Mouse (Mus musculus) liver, embryonic 16.5 days (tissue): ENCODE results near the gene Tdrd12. TPM values are rescaled to one million over a fixed set of nuclear protein-coding genes. Genes with fewer than 3 reads are reported as not detected.

ENCODE experiments used
- ATAC-seq: fragments of 200-750 bp; cut with Nextera tagmentation; 2 replicates; pipeline ENCODE4 v1.8.0; 2017; ENCODE audit warnings: low read depth, mild to moderate bottlenecking, moderate number of reproducible peaks, moderate library complexity
- H3K27ac ChIP-seq: fragments of 300-500 bp; sonication (generic); 2 replicates; pipeline ENCODE4 v1.5.1; 2014; ENCODE audit warnings: mild to moderate bottlenecking, low read length
- H3K27me3 ChIP-seq: fragments of 300-500 bp; sonication (generic); 2 replicates; pipeline ENCODE4 v1.6.1; 2014; ENCODE audit warnings: low read depth, low read length, mixed read lengths; ENCODE audit not compliant: control insufficient read depth, insufficient read depth
- H3K36me3 ChIP-seq: fragments of 300-500 bp; sonication (generic); 2 replicates; pipeline ENCODE4 v1.6.1; 2014; ENCODE audit warnings: mild to moderate bottlenecking; ENCODE audit not compliant: control insufficient read depth, insufficient read depth
- H3K4me1 ChIP-seq: fragments of 300-500 bp; sonication (generic); 2 replicates; pipeline ENCODE4 v1.6.1; 2014; ENCODE audit warnings: low read depth, low read length, mixed read lengths; ENCODE audit not compliant: control insufficient read depth
- H3K4me2 ChIP-seq: fragments of 300-500 bp; sonication (generic); 2 replicates; pipeline ENCODE4 v1.6.1; 2014; ENCODE audit warnings: low read depth, low read length, mixed read lengths
- H3K4me3 ChIP-seq: fragments of 300-500 bp; sonication (generic); 2 replicates; pipeline ENCODE4 v1.5.1; 2014; ENCODE audit warnings: low read depth, mild to moderate bottlenecking, low read length
- H3K9ac ChIP-seq: fragments of 300-500 bp; sonication (generic); 2 replicates; pipeline ENCODE4 v1.6.1; 2014; ENCODE audit warnings: low read depth, low read length
- H3K9me3 ChIP-seq: fragments of 300-500 bp; sonication (generic); replicated peaks from 2 replicates; pipeline ENCODE4 v1.6.1; 2016; ENCODE audit warnings: low read length; ENCODE audit not compliant: control insufficient read depth
- WGBS: fragments of 180-500 bp; shearing (Covaris S2); extraction: QIAGEN DNeasy Blood & Tissue Kit; methylation state at CpG from one replicate; pipeline ENCODE4 v1.1.7; 2014; ENCODE audit not compliant: insufficient replicate concordance; 5-methylcytosine and 5-hydroxymethylcytosine counted together
- polyA plus RNA-seq: library from polyadenylated mRNA; unstranded; fragments of >200 nt; fragmentation: Nextera tagmentation; extraction: Ambion mirVana; gene quantifications from 2 replicates; pipeline ENCODE4 v1.2.1, GENCODE M21; 2015

The Tdrd12 gene
- polyA plus RNA-seq: 0.04 and 0.12 TPM in 2 replicates

GRCm38 (mm10) chr7:35537562-35537961, at the start of gene Tdrd12:
TSS of gene Tdrd12 (minus strand) at chr7:35537745.
- no peak for ATAC-seq
- WGBS: 85% methylated on average over 17 of the region's 17 CpGs
- no peak within 1 kb of the TSS for H3K4me2 ChIP-seq
- H3K27me3 ChIP-seq: no peaks in the 10 kb centered on the region
- no peaks in the 10 kb centered on the region for H3K36me3 ChIP-seq
- H3K9ac ChIP-seq: no peak within 1 kb of the TSS
- no peaks in the 10 kb centered on the region for H3K4me1 ChIP-seq
- H3K4me3 ChIP-seq: no peak within 1 kb of the TSS
- H3K27ac ChIP-seq: no peak within 1 kb of the TSS
- no peaks in the 10 kb centered on the region for H3K9me3 ChIP-seq

- 16% methylated on average over 15 of the region's 15 CpGs for WGBS
- Histone ChIP-seq H3K9ac (peak overlapping the region; percentile 91), H3K4me1 (peaks cover 51% of the 10 kb centered on the region), H3K4me2 (peak overlapping the region; percentile 100), H3K27ac (peak overlapping the region; percentile 12; the same call in 1 of the 2 replicates), H3K4me3 (peak overlapping the region; percentile 90), H3K36me3 (no peaks in the 10 kb centered on the region), H3K9me3 (no peaks in the 10 kb centered on the region), H3K27me3 (peaks cover 32% of the 10 kb centered on the region)
- ATAC-seq: no peak
These were observed 49.4 kb upstream of the Tdrd12 start for GRCm38 (mm10) chr7:35586906-35587445.

- H3K9ac ChIP-seq: peak within 1 kb of the TSS; percentile 91
- peaks cover 35% of the 10 kb centered on the region for H3K27me3 ChIP-seq
- peak within 1 kb of the TSS; percentile 100 for H3K4me2 ChIP-seq
- H3K4me1 ChIP-seq: peaks cover 51% of the 10 kb centered on the region
- no peaks in the 10 kb centered on the region for H3K9me3 ChIP-seq
- H3K36me3 ChIP-seq: no peaks in the 10 kb centered on the region
- peak within 1 kb of the TSS; percentile 75 for H3K27ac ChIP-seq
- WGBS: under 1% methylated on average over 49 of the region's 49 CpGs
- peak within 1 kb of the TSS; percentile 90 for H3K4me3 ChIP-seq
- peak; percentile 94 for ATAC-seq
These were observed 48.7 kb upstream of the Tdrd12 start, which contains the start of gene Ankrd27 for GRCm38 (mm10) chr7:35586055-35586905. TSS of gene Ankrd27 (plus strand) at chr7:35586244.

- Histone ChIP-seq H3K27ac (peak within 1 kb of the TSS; percentile 75), H3K4me1 (peaks cover 51% of the 10 kb centered on the region), H3K9ac (peak within 1 kb of the TSS; percentile 91), H3K27me3 (peaks cover 35% of the 10 kb centered on the region), H3K9me3 (no peaks in the 10 kb centered on the region), H3K4me2 (peak within 1 kb of the TSS; percentile 100), H3K4me3 (peak within 1 kb of the TSS; percentile 90), H3K36me3 (no peaks in the 10 kb centered on the region)
- under 1% methylated on average over 45 of the region's 45 CpGs for WGBS
- ATAC-seq: peak; percentile 47
These were observed 47.9 kb upstream of the Tdrd12 start, which contains the start of gene Rgs9bp for GRCm38 (mm10) chr7:35585191-35586054. TSS of gene Rgs9bp (minus strand) at chr7:35585582.

GRCm38 (mm10) chr7:35584786-35585190, 47.2 kb upstream of the Tdrd12 start:
- H3K36me3 ChIP-seq: no peaks in the 10 kb centered on the region
- under 1% methylated on average over 50 of the region's 50 CpGs for WGBS
- H3K27me3 ChIP-seq: peaks cover 35% of the 10 kb centered on the region
- peak overlapping the region; percentile 100 for H3K4me2 ChIP-seq
- H3K9me3 ChIP-seq: no peaks in the 10 kb centered on the region
- H3K4me1 ChIP-seq: peaks cover 48% of the 10 kb centered on the region
- peak overlapping the region; percentile 90 for H3K4me3 ChIP-seq
- peak overlapping the region; percentile 65 for H3K9ac ChIP-seq
- ATAC-seq: no peak
- no peak overlapping the region for H3K27ac ChIP-seq

GRCm38 (mm10) chr7:35584068-35584785, 46.7 kb upstream of the Tdrd12 start:
- Histone ChIP-seq H3K9me3 (no peaks in the 10 kb centered on the region), H3K4me1 (peaks cover 42% of the 10 kb centered on the region), H3K9ac (peak overlapping the region; percentile 65), H3K27me3 (peaks cover 35% of the 10 kb centered on the region), H3K27ac (no peak overlapping the region), H3K4me2 (peak overlapping the region; percentile 100), H3K36me3 (no peaks in the 10 kb centered on the region), H3K4me3 (peak overlapping the region; percentile 90)
- 5% methylated on average over 36 of the region's 36 CpGs for WGBS
- no peak for ATAC-seq

- 31% methylated on average over 11 of the region's 11 CpGs for WGBS
- Histone ChIP-seq H3K9me3 (no peaks in the 10 kb centered on the region), H3K27me3 (peaks cover 35% of the 10 kb centered on the region), H3K27ac (no peak overlapping the region), H3K4me1 (peaks cover 36% of the 10 kb centered on the region), H3K4me2 (no peak overlapping the region), H3K36me3 (no peaks in the 10 kb centered on the region), H3K9ac (no peak overlapping the region), H3K4me3 (no peak overlapping the region)
- no peak for ATAC-seq
These were observed 46.0 kb upstream of the Tdrd12 start for GRCm38 (mm10) chr7:35583476-35584025.

GRCm38 (mm10) chr7:35582719-35583118, 45.2 kb upstream of the Tdrd12 start:
- Histone ChIP-seq H3K36me3 (no peaks in the 10 kb centered on the region), H3K4me1 (peaks cover 27% of the 10 kb centered on the region), H3K4me3 (no peak overlapping the region), H3K9ac (no peak overlapping the region), H3K4me2 (no peak overlapping the region), H3K9me3 (no peaks in the 10 kb centered on the region), H3K27ac (no peak overlapping the region), H3K27me3 (peaks cover 35% of the 10 kb centered on the region)
- 60% methylated on average over 5 of the region's 5 CpGs for WGBS
- no peak for ATAC-seq
